8 mouse cellular contexts compared by ENCODE assay signal in genomic region chr15:91702991-91703715, GRCm38 (mm10). TPM values are rescaled to one million over a fixed set of nuclear protein-coding genes. Genes with fewer than 3 reads are reported as not detected.
DNase-seq lines count a peak whose midpoint lies in the region; ATAC-seq lines count a peak whose summit lies in the region.

No protein-coding gene starts in this region.

- no peak overlapping the region for H3K4me3 ChIP-seq in forebrain, embryonic 13.5 days
- H3K4me3 ChIP-seq in forebrain, embryonic 11.5 days (ENCODE audit: low read depth, low read length), result no peak overlapping the region
- no peak overlapping the region for H3K4me3 ChIP-seq in heart, embryonic 12.5 days

- H3K9ac ChIP-seq in forebrain, embryonic 13.5 days, result no peak overlapping the region
- H3K9ac ChIP-seq in forebrain, embryonic 11.5 days (ENCODE audit: low read length), result no peak overlapping the region
- H3K9ac ChIP-seq in heart, embryonic 12.5 days, result no peak overlapping the region

- ATAC-seq in forebrain, embryonic 13.5 days, result peak; percentile 38; the same call in 1 of the 2 replicates
- no peak for ATAC-seq in forebrain, embryonic 11.5 days (replicated peaks; ENCODE audit: low FRiP score)
- peak; percentile 87 for ATAC-seq in heart, embryonic 12.5 days (ENCODE audit: insufficient number of reproducible peaks, low FRiP score)
- ATAC-seq in megakaryocyte, adult 5-6 weeks (ENCODE audit: poor library complexity, severe bottlenecking), result peak; percentile 94

- 50% methylated on average over 8 of the region's 8 CpGs for WGBS in forebrain, embryonic 13.5 days
- WGBS in forebrain, embryonic 11.5 days, result 55% methylated on average over 8 of the region's 8 CpGs
- WGBS in heart, embryonic 12.5 days, result 20% methylated on average over 8 of the region's 8 CpGs

- no peaks in the 10 kb centered on the region for H3K36me3 ChIP-seq in forebrain, embryonic 13.5 days (ENCODE audit: poor library complexity, severe bottlenecking)
- no peaks in the 10 kb centered on the region for H3K36me3 ChIP-seq in forebrain, embryonic 11.5 days (ENCODE audit: control insufficient read depth, insufficient read depth, low read length)
- H3K36me3 ChIP-seq in heart, embryonic 12.5 days, result peaks cover 3% of the 10 kb centered on the region

- no peaks in the 10 kb centered on the region for H3K9me3 ChIP-seq in forebrain, embryonic 13.5 days (replicated peaks)
- H3K9me3 ChIP-seq in forebrain, embryonic 11.5 days (ENCODE audit: control insufficient read depth, low read length), result no peaks in the 10 kb centered on the region
- no peaks in the 10 kb centered on the region for H3K9me3 ChIP-seq in heart, embryonic 12.5 days (replicated peaks)

- H3K27ac ChIP-seq in forebrain, embryonic 13.5 days, result no peak overlapping the region
- H3K27ac ChIP-seq in forebrain, embryonic 11.5 days (ENCODE audit: low read depth, low read length), result no peak overlapping the region
- peak overlapping the region; percentile 35; the same call in 1 of the 2 replicates for H3K27ac ChIP-seq in heart, embryonic 12.5 days (ENCODE audit: poor library complexity, severe bottlenecking)

- peaks cover 6% of the 10 kb centered on the region for H3K4me1 ChIP-seq in forebrain, embryonic 13.5 days
- H3K4me1 ChIP-seq in forebrain, embryonic 11.5 days (replicated peaks; ENCODE audit: control insufficient read depth, insufficient read depth, low read length), result 0 out of 2 replicates have a peak, but pooled peaks cover 2% of the 10 kb centered on the region
- H3K4me1 ChIP-seq in heart, embryonic 12.5 days (replicated peaks), result peaks cover 11% of the 10 kb centered on the region

- H3K4me2 ChIP-seq in forebrain, embryonic 13.5 days, result no peak overlapping the region
- no peak overlapping the region for H3K4me2 ChIP-seq in forebrain, embryonic 11.5 days (ENCODE audit: low read depth, low read length, severe bottlenecking)
- H3K4me2 ChIP-seq in heart, embryonic 12.5 days, result peak overlapping the region; percentile 25; the same call in 1 of the 2 replicates

- no peak for DNase-seq in forebrain, embryonic 11.5 days (ENCODE audit: low spot score)
- DNase-seq in ZHBTc4 (ENCODE audit: low read depth, low spot score), result peak; percentile 5
- DNase-seq in cerebellum, postnatal 36 days, result peak; percentile 31 to 51
- peak; percentile 52 to 74 for DNase-seq in kidney, postnatal 25 days
- DNase-seq in c-Kit-positive CD71-positive TER-119-positive erythroid progenitor cells, embryonic 14.5 days (ENCODE audit: low spot score), result no peak

- no peaks in the 10 kb centered on the region for H3K27me3 ChIP-seq in forebrain, embryonic 13.5 days
- H3K27me3 ChIP-seq in forebrain, embryonic 11.5 days (ENCODE audit: control insufficient read depth, insufficient read depth, low read length), result no peaks in the 10 kb centered on the region
- no peaks in the 10 kb centered on the region for H3K27me3 ChIP-seq in heart, embryonic 12.5 days (replicated peaks)

RNA-seq across cellular contexts. Expression of gene Lrrk2, which starts 30.2 kb away (rescaled TPM):
- 1.4 and 1.9 TPM in 2 replicates for polyA plus RNA-seq in forebrain, embryonic 13.5 days (2015; fragmentation: Nextera tagmentation; extraction: Ambion mirVana)
- 2.9 and 3.4 TPM in 2 replicates for polyA plus RNA-seq in forebrain, embryonic 11.5 days (2014; fragmentation: Nextera tagmentation; extraction: Ambion mirVana)
- polyA plus RNA-seq in heart, embryonic 12.5 days (2016; fragmentation: Nextera tagmentation; extraction: Ambion mirVana), result 6.5 and 8.3 TPM in 2 replicates
- 69.0 and 92.7 TPM in 2 replicates for total RNA-seq in megakaryocyte, adult 5-6 weeks (2015)
- total RNA-seq in megakaryocyte, adult 5-6 weeks (2017), result 80.1 and 87.1 TPM in 2 replicates

Comparison
In these comparisons a context has a peak if more than half of its experiments do, and no peak if none do; other contexts are left out.
1. DNase-seq: peak in ZHBTc4 (single experiment), cerebellum, postnatal 36 days (2 of 2) and kidney, postnatal 25 days (2 of 2); none in forebrain, embryonic 11.5 days (single experiment) and c-Kit-positive CD71-positive TER-119-positive erythroid progenitor cells, embryonic 14.5 days (single experiment).